Mouse (Mus musculus) spleen, adult 2 months (tissue): ENCODE results near the gene Ntm.

Source experiments
- CTCF ChIP-seq: fragments of 200-500 bp; IDR thresholded peaks from 2 replicates; pipeline ENCODE4 v1.5.1; 2011; ENCODE audit warnings: mild to moderate bottlenecking, inconsistent platforms; ENCODE audit not compliant: insufficient read depth, insufficient read length, insufficient replicate concordance; ENCODE audit errors: extremely low read depth
- POLR2A ChIP-seq: fragments of 200-500 bp; IDR thresholded peaks from 2 replicates; pipeline ENCODE4 v1.6.1; 2011; ENCODE audit warnings: low read depth, low read length, inconsistent platforms

GRCm38 (mm10) chr9:28969455-28969854 is 993.5 kb downstream of the Ntm start:
- TF ChIP-seq POLR2A (no peak), CTCF (no peak)
